ENCODE assay signal across 10 mouse cellular contexts in genomic region chr13:9314099-9314712, GRCm38 (mm10). TPM values are rescaled to one million over a fixed set of nuclear protein-coding genes. Genes with fewer than 3 reads are reported as not detected.
DNase-seq lines count a peak whose midpoint lies in the region; ATAC-seq and TF ChIP-seq lines count a peak whose summit lies in the region.
"Had no signal": no experiment of that assay in that cellular context is flagged by ENCODE, and none has a peak within 500 bp of the region (broad histone marks: within the 10 kb centered on the region; RNA-seq: fewer than 3 reads in every experiment).

No protein-coding gene starts in this region.

- H3K27ac ChIP-seq in hindbrain, postnatal 0 days, result no peak overlapping the region
- H3K27ac ChIP-seq: forebrain, embryonic 10.5 days; stomach, embryonic 15.5 days had no signal

- H3K4me3 ChIP-seq in hindbrain, postnatal 0 days (ENCODE audit: low read length), result no peak overlapping the region
- H3K4me3 ChIP-seq: forebrain, embryonic 10.5 days; stomach, embryonic 15.5 days had no signal

- H3K4me1 ChIP-seq in hindbrain, postnatal 0 days (ENCODE audit: insufficient read depth, low read length), result peaks cover 3% of the 10 kb centered on the region; the same call in 1 of the 2 replicates
- H3K4me1 ChIP-seq: stomach, embryonic 15.5 days had no signal

- H3K36me3 ChIP-seq in hindbrain, postnatal 0 days (ENCODE audit: insufficient read depth, low read length), result no peaks in the 10 kb centered on the region
- H3K36me3 ChIP-seq: forebrain, embryonic 10.5 days; stomach, embryonic 15.5 days had no signal

- no peaks in the 10 kb centered on the region for H3K9me3 ChIP-seq in hindbrain, postnatal 0 days (ENCODE audit: low read length)
- H3K9me3 ChIP-seq: forebrain, embryonic 10.5 days; stomach, embryonic 15.5 days had no signal

- 44% methylated on average over 2 of the region's 2 CpGs for WGBS in hindbrain, postnatal 0 days

- ATAC-seq in hindbrain, postnatal 0 days, result no peak

- H3K9ac ChIP-seq in hindbrain, postnatal 0 days (replicated peaks; ENCODE audit: low read length), result no peak overlapping the region
- H3K9ac ChIP-seq: stomach, embryonic 15.5 days had no signal

- no peaks in the 10 kb centered on the region for H3K27me3 ChIP-seq in hindbrain, postnatal 0 days (ENCODE audit: insufficient read depth, low read length)
- H3K27me3 ChIP-seq: stomach, embryonic 15.5 days had no signal

- no peak overlapping the region for H3K4me2 ChIP-seq in hindbrain, postnatal 0 days (ENCODE audit: low read depth, low read length)
- H3K4me2 ChIP-seq: stomach, embryonic 15.5 days had no signal

- peak; percentile 45 to 47 for DNase-seq in cerebellum, postnatal 10 days
- no peak for DNase-seq in cerebellum, postnatal 4 days (ENCODE audit: low spot score in 2 of 2)
- peak; percentile 16 for DNase-seq in right cerebral cortex, postnatal 4 days
- no peak for DNase-seq in right cerebral cortex, postnatal 36 days (ENCODE audit: low spot score in 2 of 2)
- DNase-seq in hindbrain, postnatal 0 days (ENCODE audit: low spot score), result peak; percentile 13
- no peak for DNase-seq in thymus, postnatal 0 days (ENCODE audit: low spot score)
- DNase-seq in right cerebral cortex, postnatal 14 days, result no peak
- DNase-seq in layer of hippocampus, adult 18-20 months (ENCODE audit: low spot score in 2 of 2), result no peak

- no peak for TF ChIP-seq CTCF in hindbrain, postnatal 0 days (IDR thresholded peaks at IDR 0.05; ENCODE audit: low read depth)

RNA-seq across cellular contexts. Expression of gene Dip2c, which starts 37.9 kb away (rescaled TPM):
- 66.9 and 73.6 TPM in 2 replicates for total RNA-seq in hindbrain, postnatal 0 days (2014; rRNA removed)
- polyA plus RNA-seq in hindbrain, postnatal 0 days (2015; fragmentation: Nextera tagmentation; extraction: Ambion mirVana), result 8.4 and 9.2 TPM in 2 replicates
- 1.7 and 2.0 TPM in 2 replicates for polyA plus RNA-seq in thymus, postnatal 0 days (2015; fragmentation: Nextera tagmentation; extraction: Ambion mirVana)
- total RNA-seq in layer of hippocampus, adult 18-20 months (2021), result 10 to 100 TPM; 65.4 to 67.7 TPM

Comparison
In these comparisons a context has a peak if more than half of its experiments do, and no peak if none do; other contexts are left out.
1. DNase-seq: peak in cerebellum, postnatal 10 days (2 of 2), right cerebral cortex, postnatal 4 days (single experiment) and hindbrain, postnatal 0 days (single experiment); none in cerebellum, postnatal 4 days (0 of 2), right cerebral cortex, postnatal 36 days (0 of 2), thymus, postnatal 0 days (single experiment), right cerebral cortex, postnatal 14 days (single experiment) and layer of hippocampus, adult 18-20 months (0 of 2).